Mouse (Mus musculus): ENCODE measurements around the gene Tmem233.

Gene Tmem233

DNA sequence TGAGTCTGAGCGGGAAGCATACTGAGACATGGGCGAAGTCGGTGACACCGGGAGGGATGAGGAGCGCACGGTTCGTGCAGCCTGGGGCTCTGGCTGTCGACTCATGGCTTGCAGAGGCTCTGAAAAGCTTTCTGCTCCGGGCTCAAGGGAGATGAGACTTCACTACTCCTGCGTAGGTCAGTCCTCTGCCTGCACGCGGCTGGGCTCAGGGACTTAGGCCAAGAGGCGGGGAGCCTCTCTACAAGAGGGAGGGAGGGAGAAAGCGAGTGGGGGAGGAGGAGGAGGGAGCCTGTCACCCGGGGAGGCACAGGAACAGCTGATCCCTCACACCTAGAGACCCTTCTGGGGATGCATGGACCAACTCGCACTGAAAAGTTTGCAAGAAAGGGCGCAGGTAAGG lies at the start of gene Tmem233:
Tmem233 (minus strand) TSS at position 164 of the 400 bp plus-strand sequence.
- peak; percentile 13 for DNase-seq

DNA sequence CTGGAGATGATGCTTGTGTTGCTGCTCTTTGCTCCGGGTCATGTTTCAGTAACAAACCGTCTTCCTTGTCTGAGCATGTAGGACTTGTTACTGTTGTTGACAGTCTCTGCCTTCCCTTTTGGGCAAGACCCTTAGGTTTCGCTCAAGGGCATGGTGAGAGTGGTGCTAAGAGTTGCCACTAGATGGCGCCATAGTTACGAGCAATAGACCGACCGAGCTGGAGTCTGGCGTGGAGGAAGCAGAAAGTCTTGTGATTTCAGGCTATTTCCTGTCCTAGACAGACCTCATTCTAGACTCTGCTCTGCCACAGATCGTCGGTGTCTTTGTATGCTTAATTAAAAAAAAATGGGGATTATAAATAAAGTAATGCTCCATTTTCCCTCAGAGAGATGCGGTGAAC lies 40.3 kb upstream of the Tmem233 start:
- DNase-seq, result peak; percentile 90

DNA sequence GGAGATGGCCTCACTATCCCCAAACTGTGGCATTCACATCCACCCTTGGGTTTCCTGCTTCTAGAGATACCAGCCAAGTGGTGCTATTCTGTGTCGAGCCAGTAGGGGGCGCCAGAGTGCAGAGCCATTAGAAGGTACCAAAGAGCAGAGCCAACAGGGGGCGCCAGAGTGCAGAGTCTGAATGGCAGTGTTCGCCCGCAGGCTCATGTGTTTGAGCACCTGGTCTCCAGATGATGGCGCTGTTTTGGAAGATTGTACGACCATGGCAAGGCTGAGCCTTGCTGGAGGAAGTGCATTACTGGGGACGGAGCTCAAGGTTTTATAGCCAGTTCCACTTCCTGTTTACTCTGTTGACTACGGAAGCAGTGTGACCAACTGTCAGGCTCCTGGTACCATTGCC lies 33.5 kb upstream of the Tmem233 start:
- peak; percentile 59 for DNase-seq

DNA sequence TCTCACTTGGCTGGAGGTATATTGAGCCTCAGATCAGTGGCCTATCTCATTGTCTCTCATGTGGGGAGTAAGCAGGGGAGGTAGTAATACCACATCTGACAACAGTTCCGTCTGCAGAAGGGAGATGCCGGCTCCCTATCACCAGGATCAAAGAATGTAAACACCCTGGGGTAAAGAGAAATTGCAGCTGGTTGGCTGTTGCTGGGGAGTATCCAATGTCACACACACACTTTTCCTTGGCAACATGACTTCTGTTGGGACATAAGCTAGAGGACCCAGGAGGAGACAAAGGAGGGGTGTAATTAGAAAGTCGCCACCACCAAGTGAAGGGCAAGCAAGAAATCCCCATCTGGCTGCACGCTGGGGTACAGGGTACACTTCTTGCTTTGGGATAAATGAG lies 33.1 kb upstream of the Tmem233 start:
- no peak for DNase-seq

DNA sequence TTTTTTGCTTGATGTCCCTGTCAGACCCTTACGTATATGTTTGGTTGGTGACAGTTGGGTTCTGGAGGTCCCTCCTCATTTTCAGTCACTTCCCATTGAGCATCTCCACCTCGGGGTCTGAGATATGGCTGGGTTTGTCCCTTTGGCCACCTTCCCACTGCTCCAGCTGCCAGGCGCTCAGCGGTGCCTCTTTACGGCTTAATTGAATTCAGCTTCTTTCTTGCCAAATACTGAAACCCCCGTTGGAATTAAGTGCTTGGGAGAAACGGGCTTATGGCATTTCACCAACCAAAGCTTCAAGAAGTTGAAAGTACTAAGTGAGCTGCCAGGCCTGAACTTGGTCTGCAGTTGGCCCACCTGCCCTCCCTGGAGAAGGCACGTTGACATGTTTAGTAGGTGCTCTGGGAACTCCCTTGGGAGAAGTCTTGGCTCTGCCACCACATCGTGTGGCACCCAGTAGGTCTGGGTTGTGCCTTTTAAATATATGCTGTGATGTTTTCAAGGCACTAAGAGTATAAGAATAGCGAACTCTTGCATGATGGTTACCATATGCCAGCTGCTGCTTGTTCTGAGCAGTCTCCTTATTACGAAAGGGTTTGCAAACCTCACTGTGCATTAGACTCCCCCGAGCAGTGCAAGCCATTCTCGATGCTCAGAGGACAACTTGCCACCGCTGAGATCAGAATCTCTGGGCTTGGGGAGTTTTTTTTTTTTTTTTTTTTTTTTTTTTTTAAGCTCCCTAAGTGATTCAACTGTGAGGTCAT lies 32.2 kb upstream of the Tmem233 start:
- DNase-seq, result no peak

DNA sequence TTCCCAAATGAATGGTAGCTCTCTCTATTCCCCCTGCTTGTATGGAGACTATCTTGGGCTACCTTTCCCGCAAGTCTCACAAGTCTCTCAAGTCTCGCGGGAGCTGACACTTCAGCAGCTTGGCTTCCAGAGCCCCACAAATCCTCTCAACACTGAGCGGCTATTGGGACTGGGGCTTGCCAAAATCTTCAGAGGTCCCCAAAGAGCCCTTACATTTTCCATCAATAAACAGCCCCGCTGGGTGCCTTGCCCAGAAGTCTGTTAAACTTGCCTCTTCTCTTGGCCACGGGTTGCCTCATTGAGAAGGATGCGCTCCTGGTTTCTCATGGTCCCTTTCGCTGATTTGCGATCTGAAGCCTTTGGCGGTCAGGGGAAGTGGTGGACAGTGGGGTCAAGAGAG lies 25.6 kb upstream of the Tmem233 start:
- DNase-seq, result no peak

DNA sequence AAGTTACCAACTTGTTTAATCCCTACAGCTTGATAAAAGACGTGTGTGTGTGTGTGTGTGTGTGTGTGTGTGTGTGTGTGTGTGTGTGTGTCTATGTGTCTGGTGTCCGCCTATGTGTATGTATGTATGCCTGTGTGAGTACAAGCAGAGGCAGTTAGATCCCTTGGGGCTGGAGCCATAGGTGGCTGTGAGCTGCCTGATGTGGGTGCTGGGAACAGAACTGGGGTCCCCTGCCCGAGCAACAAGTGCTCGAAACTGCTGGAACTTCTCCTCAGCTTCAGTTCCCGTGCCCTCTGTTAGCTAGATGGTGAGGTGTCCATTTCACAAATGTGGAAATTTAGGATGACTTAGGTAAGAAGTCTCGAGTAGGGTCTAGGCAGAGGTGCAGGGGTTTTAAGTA lies 1.2 kb upstream of the Tmem233 start:
- DNase-seq, result no peak

DNA sequence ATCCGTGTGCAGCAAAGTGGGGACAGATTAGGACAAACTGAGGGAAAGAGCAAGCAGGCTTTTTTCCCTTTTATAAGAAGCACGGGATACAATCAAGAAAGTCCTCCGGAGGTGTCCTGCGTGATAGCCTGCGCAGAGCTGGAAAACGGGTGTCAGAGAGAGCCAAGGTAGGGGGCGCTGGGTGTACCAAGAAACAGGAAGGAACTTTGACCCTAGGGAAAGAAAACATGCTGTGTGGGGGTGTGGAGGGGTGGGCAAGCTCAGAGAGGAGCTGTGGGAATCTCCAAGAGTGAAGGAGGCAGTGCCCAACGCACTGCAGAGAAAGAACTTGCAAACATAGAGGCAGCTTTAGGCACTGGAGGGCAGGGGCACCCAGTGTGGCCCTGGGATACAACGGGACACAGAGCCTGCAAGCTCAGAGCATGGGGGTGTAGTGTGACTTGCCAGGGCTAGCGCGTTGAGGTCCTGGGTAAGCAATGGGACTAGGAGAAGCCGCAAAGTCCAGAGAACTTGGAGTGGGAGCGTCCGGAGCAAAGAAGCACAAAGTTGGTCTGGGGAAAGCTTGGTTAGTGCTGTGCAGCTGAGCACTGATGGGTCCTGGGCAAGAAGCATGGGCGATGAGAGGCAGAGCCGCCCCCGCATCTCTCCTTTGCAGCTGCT lies 673 bp downstream of the Tmem233 start:
- no peak for DNase-seq

DNA sequence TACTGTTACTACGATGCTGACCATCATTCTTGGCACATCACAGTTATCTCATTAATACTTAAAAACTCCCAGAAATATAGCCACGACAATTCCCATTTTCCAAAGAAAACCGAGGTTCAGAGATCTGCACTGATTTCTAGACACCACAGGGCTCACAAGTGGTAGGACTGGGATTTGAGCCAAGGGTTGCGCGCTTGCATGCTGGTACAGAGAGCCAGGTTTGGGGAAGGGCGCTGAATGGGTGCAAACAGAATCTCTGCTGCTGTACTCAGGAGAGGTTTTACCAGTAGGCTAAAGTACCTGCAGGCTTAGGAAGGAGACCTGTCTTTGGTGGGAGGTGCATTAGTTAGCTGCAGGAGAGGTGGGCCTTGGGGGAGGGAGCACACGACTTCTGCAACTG lies 1.4 kb downstream of the Tmem233 start:
- DNase-seq, result no peak

DNA sequence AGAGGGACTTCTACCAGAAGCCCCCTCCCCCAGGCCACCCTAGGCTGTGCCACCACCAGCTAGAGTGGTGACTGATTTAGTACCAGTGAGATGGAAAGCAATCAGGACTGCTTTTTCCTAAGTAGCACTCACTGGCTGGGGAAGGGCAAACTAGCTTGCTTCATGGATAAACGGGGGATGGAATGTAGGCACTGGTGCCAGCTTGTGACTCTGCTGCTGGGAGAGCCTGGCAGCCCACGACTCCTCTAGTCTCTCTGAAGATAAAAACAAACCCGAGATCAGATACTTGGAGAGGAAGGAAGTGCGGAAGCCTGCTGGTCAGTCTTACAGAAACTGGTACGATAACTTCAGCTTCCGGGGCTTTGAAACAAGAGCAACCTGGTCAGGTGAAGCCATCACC lies 2.3 kb downstream of the Tmem233 start:
- no peak for DNase-seq

DNA sequence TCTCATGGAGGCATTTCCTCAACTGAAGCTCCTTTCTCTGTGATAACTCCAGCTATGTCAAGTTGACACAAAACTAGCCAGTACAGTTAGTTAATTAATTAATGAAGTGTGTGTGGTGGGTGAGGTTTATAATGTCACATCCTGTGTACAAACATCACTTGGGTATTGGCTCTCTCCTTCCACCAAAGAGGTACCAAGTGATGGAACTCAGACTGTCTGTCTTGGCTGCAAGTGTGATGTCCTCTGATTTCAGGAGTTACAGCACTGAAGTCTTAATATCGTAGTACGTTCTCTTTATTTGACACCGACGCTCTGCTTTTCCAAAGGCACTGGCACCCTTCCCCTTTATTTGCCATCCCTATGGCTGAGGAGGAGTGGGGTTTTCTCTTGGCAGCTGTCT lies 13.4 kb downstream of the Tmem233 start:
- DNase-seq, result no peak

DNA sequence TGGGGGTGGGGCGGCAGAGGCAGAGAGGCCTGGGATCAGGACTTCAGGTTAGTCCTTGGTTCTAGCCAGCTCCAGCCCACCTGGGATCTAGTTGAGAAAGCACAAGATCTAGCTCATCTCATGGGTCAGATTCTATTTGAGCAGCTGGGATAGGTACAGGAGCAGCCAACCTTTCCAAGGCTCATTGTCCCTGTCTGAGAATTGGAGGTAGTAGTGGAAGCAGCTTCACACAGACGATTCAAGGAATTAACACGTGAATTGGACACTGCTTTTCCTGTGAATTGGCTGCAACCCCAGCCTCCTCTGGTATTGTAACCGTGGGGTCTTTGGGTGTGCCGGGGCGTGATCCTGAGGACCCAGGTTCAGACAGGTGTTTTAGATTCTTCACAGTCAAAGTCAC lies 30.2 kb downstream of the Tmem233 start:
- no peak for DNase-seq

DNA sequence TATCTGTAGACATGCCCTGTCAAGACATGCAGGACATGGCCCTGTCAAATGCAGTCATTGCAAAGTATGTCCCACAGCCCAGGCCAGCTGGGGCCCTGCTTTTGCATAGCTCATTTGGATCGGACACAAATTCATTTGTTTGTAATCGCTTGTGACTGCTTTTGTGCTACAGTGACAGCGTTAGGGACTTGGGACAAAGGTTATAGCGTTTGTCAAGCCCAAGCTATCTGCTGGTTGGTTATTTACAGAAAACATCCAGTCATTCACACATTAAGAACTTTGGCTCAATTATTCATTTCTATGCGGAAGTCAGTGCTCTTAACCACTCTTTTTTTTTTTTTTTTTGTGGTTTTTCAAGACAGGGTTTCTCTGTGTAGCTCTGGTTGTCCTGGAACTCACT lies 30.9 kb downstream of the Tmem233 start:
- DNase-seq, result no peak

DNA sequence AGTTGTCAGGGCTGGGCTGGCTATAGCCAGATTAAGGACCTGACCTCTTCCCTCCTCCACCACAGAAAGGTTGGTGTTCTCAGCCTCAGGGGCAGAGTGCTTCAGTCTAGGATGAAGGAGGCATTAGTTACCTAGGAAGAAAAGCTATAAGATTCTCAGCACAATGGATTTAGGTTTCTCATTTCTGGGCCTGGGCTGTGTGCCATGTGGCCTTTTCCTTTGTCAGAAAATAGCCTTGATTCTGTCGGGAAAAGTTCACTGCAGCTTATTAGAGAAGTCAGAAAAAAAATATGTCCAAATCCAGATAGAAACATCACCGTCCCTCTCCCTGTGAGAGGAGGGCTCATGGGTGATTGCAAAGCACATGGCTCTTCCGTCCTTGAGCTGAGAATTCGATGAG lies 33.2 kb downstream of the Tmem233 start:
- DNase-seq, result no peak

DNA sequence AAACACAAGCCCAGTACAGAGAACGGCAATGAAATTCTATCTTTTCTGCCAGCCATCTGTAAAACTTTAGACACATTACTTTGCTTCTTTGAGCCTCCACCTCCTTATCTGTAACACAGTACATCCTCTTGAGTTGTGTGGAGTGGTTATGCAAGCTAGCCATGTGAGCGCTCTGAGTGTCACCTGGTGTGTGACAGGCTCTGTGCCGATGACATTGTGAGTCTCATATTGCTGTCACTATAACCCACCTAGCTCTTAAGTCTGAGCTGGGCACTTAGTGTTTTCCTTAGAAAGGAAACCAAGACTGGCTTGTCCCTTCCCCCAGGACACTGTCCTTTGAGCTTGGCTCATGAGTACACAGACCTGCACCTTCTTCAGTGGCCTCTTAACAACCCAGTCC lies 34.7 kb downstream of the Tmem233 start:
- no peak for DNase-seq

DNA sequence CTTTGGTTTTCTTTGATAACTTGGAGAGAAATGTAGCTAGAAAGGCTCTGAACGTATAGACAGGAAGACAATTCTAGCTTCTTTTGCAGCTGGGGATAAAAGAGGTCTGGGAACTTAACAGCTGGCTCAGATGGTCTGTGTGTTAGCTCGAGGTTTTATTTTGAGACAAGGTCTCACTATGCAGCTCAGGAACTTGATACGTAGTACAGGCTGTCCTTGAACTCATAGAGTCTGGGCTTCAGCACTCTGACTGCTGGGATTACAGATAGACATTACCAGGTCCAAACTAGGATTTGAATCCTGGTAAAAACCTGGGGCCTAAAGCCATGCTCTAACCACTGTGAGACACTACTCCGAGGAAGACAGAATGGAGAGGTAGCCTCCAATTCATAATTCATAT lies 36.8 kb downstream of the Tmem233 start:
- no peak for DNase-seq

DNA sequence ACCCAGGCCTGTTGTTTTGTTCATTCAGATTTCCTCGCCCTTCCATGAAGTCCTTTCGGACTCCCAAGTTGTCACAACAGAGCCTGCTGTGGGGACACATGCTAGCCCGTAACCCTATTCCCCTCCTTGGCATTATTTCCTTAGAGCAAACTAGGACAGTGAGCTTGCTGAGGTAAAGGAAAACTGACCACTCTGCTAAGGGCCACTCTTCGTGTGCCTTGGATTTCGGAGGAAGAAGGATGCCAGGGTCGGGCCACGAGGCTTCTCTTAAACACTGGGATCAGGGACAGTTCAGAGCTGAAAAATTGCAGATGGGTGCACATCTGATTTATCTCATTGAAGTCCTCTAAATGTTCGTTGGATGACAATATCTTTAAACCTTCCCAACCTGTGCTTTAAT lies 37.5 kb downstream of the Tmem233 start:
- DNase-seq, result no peak

DNA sequence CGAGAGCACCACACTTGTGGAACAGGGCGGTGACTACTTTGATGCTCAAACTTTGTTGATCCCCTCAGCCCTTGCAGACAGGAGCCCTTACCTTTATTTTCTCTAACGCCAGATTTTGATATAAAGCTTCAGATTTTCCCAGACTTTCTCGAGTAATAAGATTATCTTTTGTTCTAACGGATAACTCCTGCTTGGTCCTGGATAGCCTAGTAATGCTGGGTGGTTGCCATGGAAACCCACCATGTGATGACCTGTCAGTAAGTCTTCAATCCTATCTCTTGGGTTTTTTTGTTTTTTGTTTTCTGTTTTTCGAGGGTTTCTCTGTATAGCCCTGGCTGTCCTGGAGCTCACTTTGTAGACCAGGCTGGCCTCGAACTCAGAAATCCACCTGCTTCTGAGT lies 40.8 kb downstream of the Tmem233 start:
- no peak for DNase-seq

DNA sequence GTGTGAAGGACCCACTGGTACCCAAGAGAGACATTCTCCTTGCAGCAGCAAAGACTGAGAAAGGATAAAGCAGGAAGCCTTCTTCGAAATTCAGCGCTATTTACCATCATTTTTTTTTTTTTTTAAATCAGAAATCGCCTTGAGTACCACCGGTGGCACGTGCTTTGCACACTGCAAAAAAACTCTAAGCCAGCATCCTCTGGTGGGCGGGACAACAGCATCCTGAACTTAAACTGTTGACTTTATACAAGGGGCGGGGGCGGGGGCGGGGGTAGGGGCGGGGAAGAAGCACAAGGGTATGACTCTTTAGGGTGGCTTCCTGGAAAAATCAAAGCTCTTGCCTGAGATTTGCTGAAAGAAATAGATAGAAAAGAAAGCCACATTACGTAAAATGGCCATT lies 43.3 kb downstream of the Tmem233 start:
- no peak for DNase-seq

DNA sequence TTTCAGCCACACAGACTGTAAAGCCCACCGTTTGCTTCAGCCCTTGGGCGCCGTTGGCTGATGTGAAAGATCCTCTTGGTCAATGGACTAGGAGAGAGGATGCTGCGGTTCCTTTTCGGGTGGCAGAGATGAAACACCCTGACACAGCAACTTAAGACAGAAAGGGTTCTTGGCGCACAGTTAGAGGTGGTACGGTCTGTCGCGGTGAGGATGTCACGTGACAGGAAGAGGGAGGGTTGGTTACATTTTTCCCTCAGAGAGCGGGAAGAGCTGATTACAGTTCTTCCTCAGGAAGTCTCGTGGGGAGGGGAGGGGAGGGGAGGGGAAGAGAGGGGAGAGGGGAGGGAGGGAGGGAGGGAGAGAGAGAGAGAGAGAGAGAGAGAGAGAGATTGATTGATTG lies 45.3 kb downstream of the Tmem233 start:
- DNase-seq, result no peak

DNA sequence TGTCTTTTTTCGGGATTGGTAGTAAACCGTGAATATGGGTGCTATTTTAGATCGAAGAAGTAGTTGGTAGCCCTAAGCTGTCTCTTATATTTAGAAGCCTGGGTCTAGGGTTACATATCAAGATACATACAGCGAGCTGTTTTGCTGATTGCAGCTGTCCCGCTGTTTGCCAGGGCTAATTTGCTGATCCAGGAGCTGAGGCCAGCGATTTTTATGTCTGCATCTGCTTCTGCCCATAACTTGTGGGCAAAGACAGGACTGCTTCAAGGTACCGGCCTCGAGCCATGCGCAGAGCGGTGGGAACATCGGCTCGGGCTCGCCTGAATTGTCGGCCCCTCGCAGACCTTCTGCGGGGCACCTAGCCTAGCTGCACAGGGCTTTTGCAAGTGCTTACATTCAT lies 46.6 kb downstream of the Tmem233 start:
- DNase-seq, result no peak

DNA sequence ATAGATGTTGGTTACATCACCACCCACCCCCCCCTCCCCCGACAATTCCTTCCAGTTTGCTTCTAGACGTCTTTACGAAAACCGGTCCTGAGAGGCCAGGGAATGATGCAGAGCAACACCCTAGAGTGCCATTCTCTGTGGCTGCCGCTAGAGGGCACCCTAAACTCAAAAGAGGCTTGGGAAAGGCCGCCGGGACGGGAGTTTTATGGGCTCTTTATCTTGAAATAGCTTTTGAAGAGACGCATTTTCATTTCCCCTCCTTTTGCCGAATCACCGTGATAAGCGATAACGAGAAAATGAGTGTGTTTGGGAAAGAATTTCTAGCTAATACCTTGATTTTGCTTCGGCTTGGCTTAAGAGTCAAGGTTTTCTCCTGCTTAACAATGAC lies 51.9 kb downstream of the Tmem233 start:
- DNase-seq, result peak; percentile 87

DNA sequence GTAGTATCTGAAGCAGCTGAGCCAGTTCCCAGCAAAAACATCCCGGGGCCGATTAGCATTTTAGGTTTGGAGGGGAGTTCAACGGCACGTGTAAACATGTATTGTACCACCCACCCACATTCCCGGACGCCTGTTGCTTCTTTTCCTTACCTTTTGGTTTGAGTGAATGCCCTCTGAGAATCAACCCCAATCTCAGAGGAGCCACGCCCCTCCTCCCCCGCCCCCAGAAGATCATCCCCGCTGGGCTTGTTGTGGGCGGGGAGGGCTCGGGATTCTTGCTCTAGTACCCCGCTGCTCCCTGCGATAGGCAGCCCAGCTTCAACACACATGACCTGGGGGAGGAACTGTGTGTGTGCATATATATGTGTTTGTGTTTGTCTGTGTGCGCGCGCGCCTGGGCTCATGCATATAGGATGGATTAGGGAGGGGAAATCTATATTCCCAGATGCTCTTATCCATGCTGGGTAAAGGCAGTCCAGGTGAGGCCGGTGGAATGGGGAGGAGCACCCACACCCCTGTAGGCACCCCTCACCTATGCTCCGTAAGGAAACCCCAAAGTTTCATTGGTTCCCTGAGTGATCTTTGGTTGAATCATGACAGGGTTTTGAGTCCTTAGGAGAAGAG lies 52.4 kb downstream of the Tmem233 start:
- no peak for DNase-seq

DNA sequence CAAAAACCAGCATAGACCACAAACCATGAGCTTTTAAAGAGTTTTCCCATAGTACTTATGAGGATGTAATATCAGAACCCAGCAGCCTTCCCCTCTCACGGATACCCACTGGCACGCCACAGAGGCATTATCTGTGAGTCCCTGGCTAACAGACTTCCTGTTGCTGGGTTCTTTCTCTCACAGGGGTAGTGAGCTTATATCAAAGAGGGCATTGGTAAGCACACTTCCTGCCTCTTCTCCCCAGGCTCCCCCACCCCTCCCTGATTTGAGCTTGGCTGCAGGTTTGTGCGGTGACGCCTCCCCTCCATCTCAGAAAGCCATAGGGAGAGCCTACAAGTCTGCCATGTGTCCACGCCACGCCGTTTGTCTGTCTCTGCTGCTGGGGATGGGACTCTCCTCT lies 54.0 kb downstream of the Tmem233 start:
- DNase-seq, result no peak

DNA sequence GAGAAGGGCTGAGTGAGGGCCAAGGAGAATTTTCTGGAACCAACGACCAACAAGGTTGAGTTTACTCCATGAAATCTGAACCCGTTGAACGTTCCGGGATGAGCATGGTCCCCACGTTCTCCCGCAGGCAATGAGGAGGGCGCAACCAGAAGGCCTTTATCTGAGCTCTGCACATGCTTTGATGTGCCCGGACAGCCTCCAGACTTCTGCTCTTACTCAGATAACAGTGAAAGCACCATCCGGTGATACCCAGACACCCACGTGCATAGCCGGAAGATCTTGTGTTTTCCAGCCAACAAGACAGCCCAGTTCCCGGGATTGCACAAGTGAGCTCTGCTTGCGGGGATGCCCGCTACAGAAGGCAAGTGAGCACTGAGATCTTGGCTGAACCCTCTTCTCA lies 56.5 kb downstream of the Tmem233 start:
- no peak for DNase-seq

Data from embryo, embryonic 11 days (tissue).